Mouse (Mus musculus): ENCODE measurements around the gene Olfr681. TPM values are rescaled to one million over a fixed set of nuclear protein-coding genes. Genes with fewer than 3 reads are reported as not detected.
"Not testable (repeated sequence)": the region's sequence is repeated elsewhere in the genome, so short reads cannot be mapped to it uniquely, and the experiment has no call there.

The Olfr681 gene
- polyA plus RNA-seq (2015; fragmentation: Nextera tagmentation; extraction: Ambion mirVana): not detected in 2 replicates

GRCm38 (mm10) chr7:105116536-105116935, at the start of gene Olfr681:
Gene Olfr681 (plus strand): TSS chr7:105116836.
- DNase-seq (ENCODE audit: low spot score): no peak

GRCm38 (mm10) chr7:105080905-105081304, 35.7 kb upstream of the Olfr681 start, which contains the start of gene Olfr679:
Gene Olfr679 (plus strand): TSS chr7:105081205.
- no peak for DNase-seq (ENCODE audit: low spot score)

GRCm38 (mm10) chr7:105092717-105093116, 23.9 kb upstream of the Olfr681 start, which contains the start of gene Olfr680-ps1:
Gene Olfr680-ps1 (minus strand): TSS chr7:105092817.
- not testable (repeated sequence) for DNase-seq (ENCODE audit: low spot score)

- no peak for DNase-seq (ENCODE audit: low spot score)
Observed at GRCm38 (mm10) chr7:105141275-105141674, 24.6 kb downstream of the Olfr681 start.

GRCm38 (mm10) chr7:105146912-105147311, 30.3 kb downstream of the Olfr681 start, which contains the start of gene Olfr683:
Gene Olfr683 (minus strand): TSS chr7:105147012.
- no peak for DNase-seq (ENCODE audit: low spot score)

GRCm38 (mm10) chr7:105163553-105163952, 46.9 kb downstream of the Olfr681 start, which contains the start of gene Olfr684:
Gene Olfr684 (minus strand): TSS chr7:105163653.
- no peak for DNase-seq (ENCODE audit: low spot score)

GRCm38 (mm10) chr7:105170773-105171172, 54.1 kb downstream of the Olfr681 start:
- no peak for DNase-seq (ENCODE audit: low spot score)

Other genes starting within 250 kb of the Olfr681 start
- gene Olfr665, start 238.8 kb upstream of the Olfr681 start, polyA plus RNA-seq (2015; fragmentation: Nextera tagmentation; extraction: Ambion mirVana): not detected in 2 replicates
- not detected in 2 replicates for gene Olfr666, start 220.9 kb upstream of the Olfr681 start, polyA plus RNA-seq (2015; fragmentation: Nextera tagmentation; extraction: Ambion mirVana)
- gene Olfr667, start 195.4 kb upstream of the Olfr681 start, polyA plus RNA-seq (2015; fragmentation: Nextera tagmentation; extraction: Ambion mirVana): not detected in 2 replicates
- not detected in 2 replicates for gene Olfr668, start 188.8 kb upstream of the Olfr681 start, polyA plus RNA-seq (2015; fragmentation: Nextera tagmentation; extraction: Ambion mirVana)
- gene Olfr669, start 182.6 kb upstream of the Olfr681 start, polyA plus RNA-seq (2015; fragmentation: Nextera tagmentation; extraction: Ambion mirVana): not detected in 2 replicates
- gene Olfr670, start 154.2 kb upstream of the Olfr681 start, polyA plus RNA-seq (2015; fragmentation: Nextera tagmentation; extraction: Ambion mirVana): not detected in 2 replicates
- not detected in 2 replicates for gene Olfr671, start 137.7 kb upstream of the Olfr681 start, polyA plus RNA-seq (2015; fragmentation: Nextera tagmentation; extraction: Ambion mirVana)
- not detected in 2 replicates for gene Olfr672, start 114.8 kb upstream of the Olfr681 start, polyA plus RNA-seq (2015; fragmentation: Nextera tagmentation; extraction: Ambion mirVana)
- not detected in 2 replicates for gene Olfr675, start 88.4 kb upstream of the Olfr681 start, polyA plus RNA-seq (2015; fragmentation: Nextera tagmentation; extraction: Ambion mirVana)
- not detected in 2 replicates for gene Olfr676, start 84.1 kb upstream of the Olfr681 start, polyA plus RNA-seq (2015; fragmentation: Nextera tagmentation; extraction: Ambion mirVana)
- gene Olfr677, start 65.5 kb upstream of the Olfr681 start, polyA plus RNA-seq (2015; fragmentation: Nextera tagmentation; extraction: Ambion mirVana): not detected in 2 replicates
- not detected in 2 replicates for gene Olfr678, start 52.4 kb upstream of the Olfr681 start, polyA plus RNA-seq (2015; fragmentation: Nextera tagmentation; extraction: Ambion mirVana)
- gene Olfr679, start 35.6 kb upstream of the Olfr681 start, polyA plus RNA-seq (2015; fragmentation: Nextera tagmentation; extraction: Ambion mirVana): not detected in 2 replicates
- not detected in 2 replicates for gene Olfr680-ps1, start 24.0 kb upstream of the Olfr681 start, polyA plus RNA-seq (2015; fragmentation: Nextera tagmentation; extraction: Ambion mirVana)
- not detected in 2 replicates for gene Olfr683, start 30.2 kb downstream of the Olfr681 start, polyA plus RNA-seq (2015; fragmentation: Nextera tagmentation; extraction: Ambion mirVana)
- not detected in 2 replicates for gene Olfr684, start 46.8 kb downstream of the Olfr681 start, polyA plus RNA-seq (2015; fragmentation: Nextera tagmentation; extraction: Ambion mirVana)
- not detected in 2 replicates for gene Olfr685, start 69.2 kb downstream of the Olfr681 start, polyA plus RNA-seq (2015; fragmentation: Nextera tagmentation; extraction: Ambion mirVana)
- gene Olfr686, start 90.6 kb downstream of the Olfr681 start, polyA plus RNA-seq (2015; fragmentation: Nextera tagmentation; extraction: Ambion mirVana): not detected in 2 replicates
- gene Olfr688, start 171.3 kb downstream of the Olfr681 start, polyA plus RNA-seq (2015; fragmentation: Nextera tagmentation; extraction: Ambion mirVana): not detected in 2 replicates
- not detected in 2 replicates for gene Olfr689, start 194.3 kb downstream of the Olfr681 start, polyA plus RNA-seq (2015; fragmentation: Nextera tagmentation; extraction: Ambion mirVana)
- gene Olfr690, start 217.3 kb downstream of the Olfr681 start, polyA plus RNA-seq (2015; fragmentation: Nextera tagmentation; extraction: Ambion mirVana): not detected in 2 replicates
- gene Olfr691, start 225.4 kb downstream of the Olfr681 start, polyA plus RNA-seq (2015; fragmentation: Nextera tagmentation; extraction: Ambion mirVana): not detected in 2 replicates

Data from thymus, postnatal 0 days (tissue).